Comparison of ENCODE assay signal across 19 mouse cellular contexts in genomic region chr15:78542767-78543303, GRCm38 (mm10). TPM values are rescaled to one million over a fixed set of nuclear protein-coding genes. Genes with fewer than 3 reads are reported as not detected.
DNase-seq lines count a peak whose midpoint lies in the region; ATAC-seq and TF ChIP-seq lines count a peak whose summit lies in the region.
"Had no signal": no experiment of that assay in that cellular context is flagged by ENCODE, and none has a peak within 500 bp of the region (broad histone marks: within the 10 kb centered on the region; RNA-seq: fewer than 3 reads in every experiment).

No protein-coding gene starts in this region.

- H3K4me3 ChIP-seq in embryonic facial prominence, embryonic 13.5 days: no peak overlapping the region
- no peak overlapping the region for H3K4me3 ChIP-seq in embryonic facial prominence, embryonic 10.5 days
- no peak overlapping the region for H3K4me3 ChIP-seq in limb, embryonic 15.5 days
- H3K4me3 ChIP-seq in limb, embryonic 10.5 days: no peak overlapping the region
- H3K4me3 ChIP-seq in forebrain, postnatal 0 days (ENCODE audit: low read depth, low read length): no peak overlapping the region
- H3K4me3 ChIP-seq: heart, embryonic 12.5 days; megakaryocyte, embryonic 14.5 days; neural tube, embryonic 15.5 days; stomach, embryonic 15.5 days had no signal

- no peaks in the 10 kb centered on the region for H3K9me3 ChIP-seq in embryonic facial prominence, embryonic 13.5 days
- no peaks in the 10 kb centered on the region for H3K9me3 ChIP-seq in embryonic facial prominence, embryonic 10.5 days
- H3K9me3 ChIP-seq in limb, embryonic 15.5 days: no peaks in the 10 kb centered on the region
- no peaks in the 10 kb centered on the region for H3K9me3 ChIP-seq in limb, embryonic 10.5 days (replicated peaks)
- H3K9me3 ChIP-seq in forebrain, postnatal 0 days (ENCODE audit: low read length): no peaks in the 10 kb centered on the region
- H3K9me3 ChIP-seq: heart, embryonic 12.5 days; megakaryocyte, embryonic 14.5 days; neural tube, embryonic 15.5 days; stomach, embryonic 15.5 days had no signal

- no peak for DNase-seq in embryonic facial prominence, embryonic 10.5 days (ENCODE audit: low spot score)
- DNase-seq in limb, embryonic 10.5 days (ENCODE audit: low spot score): no peak
- peak; percentile 76 for DNase-seq in cerebellum, adult 9-11 months
- DNase-seq in forebrain, postnatal 0 days: peak; percentile 43
- DNase-seq in layer of hippocampus, adult 8-10 months (ENCODE audit: low spot score in 2 of 2): no peak
- no peak for DNase-seq in layer of hippocampus, postnatal 14 days (ENCODE audit: low spot score in 2 of 2)
- DNase-seq: adrenal gland, adult 2 months; heart, postnatal 4 days; thymus, postnatal 4 days had no signal

- 70% methylated on average over 7 of the region's 7 CpGs for WGBS in embryonic facial prominence, embryonic 13.5 days
- WGBS in embryonic facial prominence, embryonic 10.5 days: 81% methylated on average over 7 of the region's 7 CpGs
- WGBS in limb, embryonic 15.5 days: 51% methylated on average over 7 of the region's 7 CpGs
- 76% methylated on average over 7 of the region's 7 CpGs for WGBS in limb, embryonic 10.5 days
- 40% methylated on average over 7 of the region's 7 CpGs for WGBS in forebrain, postnatal 0 days

- H3K27ac ChIP-seq in embryonic facial prominence, embryonic 13.5 days: no peak overlapping the region
- H3K27ac ChIP-seq in embryonic facial prominence, embryonic 10.5 days (replicated peaks): no peak overlapping the region
- H3K27ac ChIP-seq in limb, embryonic 15.5 days: no peak overlapping the region
- no peak overlapping the region for H3K27ac ChIP-seq in limb, embryonic 10.5 days
- H3K27ac ChIP-seq in forebrain, postnatal 0 days (ENCODE audit: low read depth, low read length): no peak overlapping the region
- H3K27ac ChIP-seq: kidney, postnatal 0 days; neural tube, embryonic 15.5 days; stomach, embryonic 15.5 days had no signal

- H3K9ac ChIP-seq in embryonic facial prominence, embryonic 13.5 days: 0 out of 2 replicates have a peak overlapping the region, but pooled peaks have one; percentile 16
- 0 out of 2 replicates have a peak overlapping the region, but pooled peaks have one; percentile 14 for H3K9ac ChIP-seq in limb, embryonic 15.5 days
- no peak overlapping the region for H3K9ac ChIP-seq in forebrain, postnatal 0 days
- H3K9ac ChIP-seq: heart, embryonic 12.5 days; neural tube, embryonic 15.5 days; stomach, embryonic 15.5 days had no signal

- H3K36me3 ChIP-seq in embryonic facial prominence, embryonic 13.5 days: no peaks in the 10 kb centered on the region
- H3K36me3 ChIP-seq in embryonic facial prominence, embryonic 10.5 days (replicated peaks): no peaks in the 10 kb centered on the region
- H3K36me3 ChIP-seq in limb, embryonic 15.5 days: no peaks in the 10 kb centered on the region
- no peaks in the 10 kb centered on the region for H3K36me3 ChIP-seq in limb, embryonic 10.5 days
- H3K36me3 ChIP-seq in forebrain, postnatal 0 days (ENCODE audit: insufficient read depth): no peaks in the 10 kb centered on the region
- H3K36me3 ChIP-seq: heart, embryonic 12.5 days; neural tube, embryonic 15.5 days; stomach, embryonic 15.5 days had no signal

- peaks cover 51% of the 10 kb centered on the region for H3K27me3 ChIP-seq in embryonic facial prominence, embryonic 13.5 days
- peaks cover 62% of the 10 kb centered on the region for H3K27me3 ChIP-seq in embryonic facial prominence, embryonic 10.5 days (replicated peaks; ENCODE audit: low read depth, poor library complexity, severe bottlenecking)
- peaks cover 39% of the 10 kb centered on the region; the same call in 1 of the 2 replicates for H3K27me3 ChIP-seq in limb, embryonic 15.5 days
- peaks cover 66% of the 10 kb centered on the region for H3K27me3 ChIP-seq in limb, embryonic 10.5 days (ENCODE audit: low read depth, poor library complexity, severe bottlenecking)
- H3K27me3 ChIP-seq in forebrain, postnatal 0 days (ENCODE audit: insufficient read depth, low read length): no peaks in the 10 kb centered on the region

- ATAC-seq in embryonic facial prominence, embryonic 13.5 days (ENCODE audit: insufficient number of reproducible peaks, insufficient read depth, low FRiP score, low TSS enrichment, low read depth): no peak
- no peak for ATAC-seq in limb, embryonic 15.5 days (ENCODE audit: insufficient number of reproducible peaks, low FRiP score, low TSS enrichment, low read depth)
- peak; percentile 28; the same call in 1 of the 2 replicates for ATAC-seq in forebrain, postnatal 0 days
- ATAC-seq: inflammation-experienced regulatory T-cells, adult 6 months had no signal

- no peak overlapping the region for H3K4me2 ChIP-seq in embryonic facial prominence, embryonic 13.5 days
- no peak overlapping the region for H3K4me2 ChIP-seq in limb, embryonic 15.5 days
- peak overlapping the region; percentile 17; the same call in 1 of the 2 replicates for H3K4me2 ChIP-seq in forebrain, postnatal 0 days (ENCODE audit: low read depth)
- H3K4me2 ChIP-seq: heart, embryonic 12.5 days; liver, embryonic 11.5 days; neural tube, embryonic 15.5 days; stomach, embryonic 15.5 days had no signal

- no peak for TF ChIP-seq CTCF in forebrain, postnatal 0 days (IDR thresholded peaks at IDR 0.05; ENCODE audit: low read depth)

- H3K4me1 ChIP-seq in embryonic facial prominence, embryonic 13.5 days: peaks cover 12% of the 10 kb centered on the region
- peaks cover 14% of the 10 kb centered on the region for H3K4me1 ChIP-seq in embryonic facial prominence, embryonic 10.5 days
- peaks cover 12% of the 10 kb centered on the region; the same call in 1 of the 2 replicates for H3K4me1 ChIP-seq in limb, embryonic 15.5 days
- peaks cover 9% of the 10 kb centered on the region for H3K4me1 ChIP-seq in limb, embryonic 10.5 days
- peaks cover 19% of the 10 kb centered on the region for H3K4me1 ChIP-seq in forebrain, postnatal 0 days (ENCODE audit: insufficient read depth)

RNA-seq across cellular contexts. Expression of gene Sstr3, which starts 1.6 kb away (rescaled TPM):
- polyA plus RNA-seq in embryonic facial prominence, embryonic 13.5 days (2015; fragmentation: Nextera tagmentation; extraction: Ambion mirVana): 0.45 TPM in 1 of 2 replicates, not detected in the other
- polyA plus RNA-seq in embryonic facial prominence, embryonic 10.5 days (2016; fragmentation: Nextera tagmentation; extraction: Ambion mirVana): not detected in 2 replicates
- 0.04 TPM in 1 of 2 replicates, not detected in the other for polyA plus RNA-seq in limb, embryonic 15.5 days (2015; fragmentation: Nextera tagmentation; extraction: Ambion mirVana)
- polyA plus RNA-seq in limb, embryonic 10.5 days (2016; fragmentation: Nextera tagmentation; extraction: Ambion mirVana): not detected in 2 replicates
- total RNA-seq in forebrain, postnatal 0 days (2014; rRNA removed): 2.8 and 3.3 TPM in 2 replicates
- polyA plus RNA-seq in forebrain, postnatal 0 days (2015; fragmentation: Nextera tagmentation; extraction: Ambion mirVana): 0.71 and 0.73 TPM in 2 replicates
- 10 to 100 TPM; 25.8 to 31.9 (median 27.1) TPM for total RNA-seq in layer of hippocampus, adult 8-10 months (2022)
- 10 to 100 TPM; 22.9 to 23.9 TPM for total RNA-seq in layer of hippocampus, postnatal 14 days (2021)
- polyA plus RNA-seq: embryonic facial prominence, embryonic 11.5 days; liver, embryonic 11.5 days had no signal

RNA-seq across cellular contexts. Expression of gene C1qtnf6, which starts 11.6 kb away (rescaled TPM):
- polyA plus RNA-seq in embryonic facial prominence, embryonic 13.5 days (2015; fragmentation: Nextera tagmentation; extraction: Ambion mirVana): 38.6 and 41.2 TPM in 2 replicates
- 9.6 and 10.4 TPM in 2 replicates for polyA plus RNA-seq in embryonic facial prominence, embryonic 10.5 days (2016; fragmentation: Nextera tagmentation; extraction: Ambion mirVana)
- 52.3 and 60.8 TPM in 2 replicates for polyA plus RNA-seq in limb, embryonic 15.5 days (2015; fragmentation: Nextera tagmentation; extraction: Ambion mirVana)
- 10.9 and 14.6 TPM in 2 replicates for polyA plus RNA-seq in limb, embryonic 10.5 days (2016; fragmentation: Nextera tagmentation; extraction: Ambion mirVana)
- total RNA-seq in forebrain, postnatal 0 days (2014; rRNA removed): 2.0 and 4.0 TPM in 2 replicates
- polyA plus RNA-seq in forebrain, postnatal 0 days (2015; fragmentation: Nextera tagmentation; extraction: Ambion mirVana): 9.6 and 10.2 TPM in 2 replicates
- 1 to 10 TPM; 2.1 to 3.4 (median 3.0) TPM for total RNA-seq in layer of hippocampus, adult 8-10 months (2022)
- total RNA-seq in layer of hippocampus, postnatal 14 days (2021): 10 to 100 TPM; 10.8 to 12.0 TPM

RNA-seq across cellular contexts. Expression of gene Rac2, which starts 29.7 kb away (rescaled TPM):
- 13.3 and 13.4 TPM in 2 replicates for polyA plus RNA-seq in embryonic facial prominence, embryonic 13.5 days (2015; fragmentation: Nextera tagmentation; extraction: Ambion mirVana)
- polyA plus RNA-seq in embryonic facial prominence, embryonic 10.5 days (2016; fragmentation: Nextera tagmentation; extraction: Ambion mirVana): 5.0 and 7.7 TPM in 2 replicates
- polyA plus RNA-seq in limb, embryonic 15.5 days (2015; fragmentation: Nextera tagmentation; extraction: Ambion mirVana): 37.0 and 41.1 TPM in 2 replicates
- polyA plus RNA-seq in limb, embryonic 10.5 days (2016; fragmentation: Nextera tagmentation; extraction: Ambion mirVana): 4.3 and 4.4 TPM in 2 replicates
- 1.1 and 1.4 TPM in 2 replicates for total RNA-seq in forebrain, postnatal 0 days (2014; rRNA removed)
- polyA plus RNA-seq in forebrain, postnatal 0 days (2015; fragmentation: Nextera tagmentation; extraction: Ambion mirVana): 5.9 and 6.5 TPM in 2 replicates
- total RNA-seq in layer of hippocampus, adult 8-10 months (2022): 10 to 100 TPM in 1 of 4 experiments, 1 to 10 TPM in 3; 1.5 to 21.5 (median 4.6) TPM
- total RNA-seq in layer of hippocampus, postnatal 14 days (2021): 1 to 10 TPM; 2.5 to 3.5 TPM

RNA-seq across cellular contexts. Expression of gene Il2rb, which starts 47.8 kb away (rescaled TPM):
- polyA plus RNA-seq in embryonic facial prominence, embryonic 13.5 days (2015; fragmentation: Nextera tagmentation; extraction: Ambion mirVana): 0.28 and 0.30 TPM in 2 replicates
- 0.09 TPM in 1 of 2 replicates, not detected in the other for polyA plus RNA-seq in embryonic facial prominence, embryonic 10.5 days (2016; fragmentation: Nextera tagmentation; extraction: Ambion mirVana)
- 0.36 and 0.42 TPM in 2 replicates for polyA plus RNA-seq in limb, embryonic 15.5 days (2015; fragmentation: Nextera tagmentation; extraction: Ambion mirVana)
- 0.04 TPM in 1 of 2 replicates, not detected in the other for polyA plus RNA-seq in limb, embryonic 10.5 days (2016; fragmentation: Nextera tagmentation; extraction: Ambion mirVana)
- 0.14 TPM in 1 of 2 replicates, not detected in the other for total RNA-seq in forebrain, postnatal 0 days (2014; rRNA removed)
- 0.03 and 0.22 TPM in 2 replicates for polyA plus RNA-seq in forebrain, postnatal 0 days (2015; fragmentation: Nextera tagmentation; extraction: Ambion mirVana)
- under 1 TPM; 0.12 to 0.50 (median 0.30) TPM for total RNA-seq in layer of hippocampus, adult 8-10 months (2022)
- total RNA-seq in layer of hippocampus, postnatal 14 days (2021): under 1 TPM; 0.07 to 0.12 TPM
- polyA plus RNA-seq: heart, embryonic 12.5 days had no signal

RNA-seq across cellular contexts. Expression of gene Cyth4, which starts 54.0 kb away (rescaled TPM):
- polyA plus RNA-seq in embryonic facial prominence, embryonic 13.5 days (2015; fragmentation: Nextera tagmentation; extraction: Ambion mirVana): 8.5 and 10.1 TPM in 2 replicates
- 3.8 and 5.8 TPM in 2 replicates for polyA plus RNA-seq in embryonic facial prominence, embryonic 10.5 days (2016; fragmentation: Nextera tagmentation; extraction: Ambion mirVana)
- polyA plus RNA-seq in limb, embryonic 15.5 days (2015; fragmentation: Nextera tagmentation; extraction: Ambion mirVana): 12.3 and 14.1 TPM in 2 replicates
- polyA plus RNA-seq in limb, embryonic 10.5 days (2016; fragmentation: Nextera tagmentation; extraction: Ambion mirVana): 3.2 and 4.4 TPM in 2 replicates
- total RNA-seq in forebrain, postnatal 0 days (2014; rRNA removed): 5.5 and 9.8 TPM in 2 replicates
- polyA plus RNA-seq in forebrain, postnatal 0 days (2015; fragmentation: Nextera tagmentation; extraction: Ambion mirVana): 3.9 and 5.5 TPM in 2 replicates
- total RNA-seq in layer of hippocampus, adult 8-10 months (2022): 10 to 100 TPM; 21.5 to 50.0 (median 36.0) TPM
- 10 to 100 TPM; 16.9 to 18.0 TPM for total RNA-seq in layer of hippocampus, postnatal 14 days (2021)

Comparison
In these comparisons a context has a peak if more than half of its experiments do, and no peak if none do; other contexts are left out.
1. DNase-seq: peak in cerebellum, adult 9-11 months (single experiment) and forebrain, postnatal 0 days (single experiment); none in embryonic facial prominence, embryonic 10.5 days (single experiment), limb, embryonic 10.5 days (single experiment), layer of hippocampus, adult 8-10 months (0 of 2) and layer of hippocampus, postnatal 14 days (0 of 2).